ENCODE assay signal across 16 mouse cellular contexts in genomic region chr5:9037292-9037691, GRCm38 (mm10). TPM values are rescaled to one million over a fixed set of nuclear protein-coding genes. Genes with fewer than 3 reads are reported as not detected.
DNase-seq lines count a peak whose midpoint lies in the region; ATAC-seq and TF ChIP-seq lines count a peak whose summit lies in the region.
"Had no signal": no experiment of that assay in that cellular context is flagged by ENCODE, and none has a peak within 500 bp of the region (broad histone marks: within the 10 kb centered on the region; RNA-seq: fewer than 3 reads in every experiment).

No protein-coding gene starts in this region.

- H3K4me1 ChIP-seq in intestine, embryonic 15.5 days (replicated peaks), result no peaks in the 10 kb centered on the region
- peaks cover 3% of the 10 kb centered on the region; the same call in 1 of the 2 replicates for H3K4me1 ChIP-seq in spleen, adult 2 months (ENCODE audit: control insufficient read depth, insufficient read depth, insufficient read length)
- H3K4me1 ChIP-seq in midbrain, embryonic 16.5 days (ENCODE audit: control insufficient read depth, insufficient read depth, low read length), result no peaks in the 10 kb centered on the region
- H3K4me1 ChIP-seq: heart, embryonic 15.5 days; hindbrain, embryonic 12.5 days; neural tube, embryonic 13.5 days had no signal

- DNase-seq in A20 (ENCODE audit: low read depth, low spot score), result peak; percentile 90
- peak; percentile 18 to 48 for DNase-seq in spleen, adult 2 months (ENCODE audit: low read depth in 1 of 2, low spot score in 2 of 2)
- peak; percentile 22 to 37 for DNase-seq in thymus, postnatal 10 days (ENCODE audit: low spot score in 2 of 2)
- DNase-seq in kidney, postnatal 25 days, result no peak
- DNase-seq in frontal cortex, postnatal 10 days (ENCODE audit: low spot score in 2 of 2), result no peak
- DNase-seq in heart, postnatal 25 days (ENCODE audit: low spot score), result no peak
- DNase-seq: cerebellum, adult 9-11 months; gastrocnemius, postnatal 10 days; heart, adult 2 months; kidney, postnatal 4 days had no signal

- H3K36me3 ChIP-seq in intestine, embryonic 15.5 days, result no peaks in the 10 kb centered on the region
- H3K36me3 ChIP-seq in spleen, adult 2 months (ENCODE audit: control insufficient read depth, insufficient read depth, low read length), result no peaks in the 10 kb centered on the region
- no peaks in the 10 kb centered on the region for H3K36me3 ChIP-seq in midbrain, embryonic 16.5 days (ENCODE audit: control insufficient read depth, insufficient read depth, low read length)
- H3K36me3 ChIP-seq: heart, embryonic 15.5 days; hindbrain, embryonic 12.5 days; neural tube, embryonic 13.5 days had no signal

- H3K27me3 ChIP-seq in intestine, embryonic 15.5 days (replicated peaks), result no peaks in the 10 kb centered on the region
- H3K27me3 ChIP-seq in spleen, adult 2 months (ENCODE audit: control insufficient read depth, insufficient read depth, low read length), result no peaks in the 10 kb centered on the region
- no peaks in the 10 kb centered on the region for H3K27me3 ChIP-seq in midbrain, embryonic 16.5 days (ENCODE audit: control insufficient read depth, insufficient read depth, low read depth, low read length)
- H3K27me3 ChIP-seq: heart, embryonic 15.5 days; hindbrain, embryonic 12.5 days; neural tube, embryonic 13.5 days had no signal

- no peak overlapping the region for H3K27ac ChIP-seq in intestine, embryonic 15.5 days
- no peak overlapping the region for H3K27ac ChIP-seq in spleen, adult 2 months (ENCODE audit: insufficient read depth, low read length)
- H3K27ac ChIP-seq in midbrain, embryonic 16.5 days (ENCODE audit: low read length), result no peak overlapping the region
- H3K27ac ChIP-seq: heart, adult 2 months; heart, embryonic 15.5 days; hindbrain, embryonic 12.5 days; liver, embryonic 14.5 days; neural tube, embryonic 13.5 days had no signal

- no peak overlapping the region for H3K9ac ChIP-seq in intestine, embryonic 15.5 days
- no peak overlapping the region for H3K9ac ChIP-seq in midbrain, embryonic 16.5 days (ENCODE audit: low read depth, low read length)
- H3K9ac ChIP-seq: heart, embryonic 15.5 days; hindbrain, embryonic 12.5 days; liver, embryonic 14.5 days; neural tube, embryonic 13.5 days had no signal

- no peak overlapping the region for H3K4me3 ChIP-seq in intestine, embryonic 15.5 days (replicated peaks)
- H3K4me3 ChIP-seq in spleen, adult 2 months (ENCODE audit: extremely low read depth, insufficient read depth, insufficient read length), result no peak overlapping the region
- no peak overlapping the region for H3K4me3 ChIP-seq in midbrain, embryonic 16.5 days (ENCODE audit: low read depth, low read length)
- H3K4me3 ChIP-seq: heart, adult 2 months; heart, embryonic 15.5 days; hindbrain, embryonic 12.5 days; neural tube, embryonic 13.5 days had no signal

- ATAC-seq in intestine, embryonic 15.5 days, result peak; percentile 45; the same call in 1 of the 2 replicates
- ATAC-seq in midbrain, embryonic 16.5 days, result no peak

- no peaks in the 10 kb centered on the region for H3K9me3 ChIP-seq in intestine, embryonic 15.5 days
- H3K9me3 ChIP-seq in midbrain, embryonic 16.5 days (replicated peaks; ENCODE audit: control insufficient read depth, low read length, poor library complexity, severe bottlenecking), result no peaks in the 10 kb centered on the region
- H3K9me3 ChIP-seq: heart, embryonic 15.5 days; hindbrain, embryonic 12.5 days; neural tube, embryonic 13.5 days had no signal

- intact Hi-C loops in heart, postnatal 25 days (cut with DNase I), result no loop called here

- no peak overlapping the region for H3K4me2 ChIP-seq in intestine, embryonic 15.5 days (replicated peaks)
- H3K4me2 ChIP-seq in midbrain, embryonic 16.5 days (ENCODE audit: low read length), result no peak overlapping the region
- H3K4me2 ChIP-seq: heart, embryonic 15.5 days; hindbrain, embryonic 12.5 days; neural tube, embryonic 13.5 days had no signal

- no peak for TF ChIP-seq POLR2A in spleen, adult 2 months (IDR thresholded peaks at IDR 0.05; ENCODE audit: low read depth, low read length)

- WGBS in intestine, embryonic 15.5 days, result 70% methylated on average over 4 of the region's 4 CpGs
- 17% methylated on average over 4 of the region's 4 CpGs for WGBS in spleen, adult 2 months
- WGBS in midbrain, embryonic 16.5 days, result 86% methylated on average over 4 of the region's 4 CpGs

- no peak for TF ChIP-seq CTCF in spleen, adult 2 months (IDR thresholded peaks at IDR 0.05; ENCODE audit: extremely low read depth, insufficient read depth, insufficient read length, insufficient replicate concordance)

RNA-seq across cellular contexts. Expression of gene Crot, which starts 40.2 kb away (rescaled TPM):
- polyA plus RNA-seq in intestine, embryonic 15.5 days (2015; fragmentation: Nextera tagmentation; extraction: Ambion mirVana), result 51.6 and 55.3 TPM in 2 replicates
- 3.1 and 3.5 TPM in 2 replicates for polyA plus RNA-seq in spleen, adult 2 months (2012; rRNA removed)
- polyA plus RNA-seq in midbrain, embryonic 16.5 days (2015; fragmentation: Nextera tagmentation; extraction: Ambion mirVana), result 15.3 and 18.1 TPM in 2 replicates
- 10 to 100 TPM; 22.6 to 25.2 TPM for total RNA-seq in heart, postnatal 25 days (2021)

Comparison
In these comparisons a context has a peak if more than half of its experiments do, and no peak if none do; other contexts are left out.
1. DNase-seq: peak in A20 (single experiment), spleen, adult 2 months (2 of 2) and thymus, postnatal 10 days (2 of 2); none in kidney, postnatal 25 days (0 of 2), frontal cortex, postnatal 10 days (0 of 2) and heart, postnatal 25 days (single experiment).